Mouse (Mus musculus) left cerebral cortex, adult 2 months (tissue): ENCODE data around the gene Gm47841. TPM values are rescaled to one million over a fixed set of nuclear protein-coding genes. Genes with fewer than 3 reads are reported as not detected.

Source experiments
- DNase-seq, 2 experiments: peaks; one replicate each; pipeline ENCODE4 v3.0.0; 2021 to 2022; ENCODE audit warnings: low spot score in 2 of 2, mixed read lengths in 1 of 2; ENCODE audit errors: extremely low spot score in 1 of 2
- H3K27ac ChIP-seq: fragments of 200-600 bp; 2 replicates; pipeline ENCODE4 v1.8.1; 2022
- H3K4me3 ChIP-seq: fragments of 200-600 bp; 2 replicates; pipeline ENCODE4 v1.8.1; 2022
- CTCF ChIP-seq: fragments of 200-600 bp; IDR thresholded peaks from 2 replicates; pipeline ENCODE4 v1.8.1; 2022; ENCODE audit warnings: antibody characterized with exemption, mild to moderate bottlenecking, moderate library complexity
- intact Hi-C: fragments of 180-260 bp; cut with DNase I; formaldehyde crosslinking; loops from one replicate; pipeline ENCODE4 v1.15.1; 2025
- total RNA-seq, 2 experiments: library from RNA; stranded (reverse); gene quantifications; 2 replicates each; pipeline ENCODE4 v1.2.3; 2021

Gm47841 gene
- total RNA-seq, 2 experiments from 2014 or later = not detected

GRCm38 (mm10) chr15:101081035-101081548 is 33.9 kb upstream of the Gm47841 start:
- DNase-seq = no peak
- H3K27ac ChIP-seq = no peak overlapping the region
- intact Hi-C loops = no loop called here
- TF ChIP-seq CTCF = no peak
- H3K4me3 ChIP-seq = no peak overlapping the region

- Histone ChIP-seq H3K4me3 (no peak overlapping the region), H3K27ac (no peak overlapping the region)
- TF ChIP-seq CTCF = no peak
- no peak for DNase-seq
- intact Hi-C loops = no loop called here
Observed at GRCm38 (mm10) chr15:101080031-101080520, 32.9 kb upstream of the Gm47841 start.

GRCm38 (mm10) chr15:101078731-101079156 is 31.5 kb upstream of the Gm47841 start:
- intact Hi-C loops = no loop called here
- Histone ChIP-seq H3K27ac (peak overlapping the region; percentile 47; the same call in 1 of the 2 replicates), H3K4me3 (peak overlapping the region; percentile 50)
- peak; percentile 67 to 71 for DNase-seq
- no peak; the same call in 1 of the 2 replicates for TF ChIP-seq CTCF

GRCm38 (mm10) chr15:101077813-101078730 is 30.9 kb upstream of the Gm47841 start, which contains the start of gene Fignl2:
Fignl2 (minus strand) TSS chr15:101078567.
- no peak for TF ChIP-seq CTCF
- no peak for DNase-seq
- intact Hi-C loops = no loop called here
- peak within 1 kb of the TSS; percentile 50 for H3K27ac ChIP-seq
- H3K4me3 ChIP-seq = peak within 1 kb of the TSS; percentile 50

- no peak for TF ChIP-seq CTCF
- H3K27ac ChIP-seq = no peak overlapping the region
- peak overlapping the region; percentile 50 for H3K4me3 ChIP-seq
- no peak for DNase-seq
- intact Hi-C loops = no loop called here
Observed at GRCm38 (mm10) chr15:101077001-101077812, 30.0 kb upstream of the Gm47841 start.

DNA sequence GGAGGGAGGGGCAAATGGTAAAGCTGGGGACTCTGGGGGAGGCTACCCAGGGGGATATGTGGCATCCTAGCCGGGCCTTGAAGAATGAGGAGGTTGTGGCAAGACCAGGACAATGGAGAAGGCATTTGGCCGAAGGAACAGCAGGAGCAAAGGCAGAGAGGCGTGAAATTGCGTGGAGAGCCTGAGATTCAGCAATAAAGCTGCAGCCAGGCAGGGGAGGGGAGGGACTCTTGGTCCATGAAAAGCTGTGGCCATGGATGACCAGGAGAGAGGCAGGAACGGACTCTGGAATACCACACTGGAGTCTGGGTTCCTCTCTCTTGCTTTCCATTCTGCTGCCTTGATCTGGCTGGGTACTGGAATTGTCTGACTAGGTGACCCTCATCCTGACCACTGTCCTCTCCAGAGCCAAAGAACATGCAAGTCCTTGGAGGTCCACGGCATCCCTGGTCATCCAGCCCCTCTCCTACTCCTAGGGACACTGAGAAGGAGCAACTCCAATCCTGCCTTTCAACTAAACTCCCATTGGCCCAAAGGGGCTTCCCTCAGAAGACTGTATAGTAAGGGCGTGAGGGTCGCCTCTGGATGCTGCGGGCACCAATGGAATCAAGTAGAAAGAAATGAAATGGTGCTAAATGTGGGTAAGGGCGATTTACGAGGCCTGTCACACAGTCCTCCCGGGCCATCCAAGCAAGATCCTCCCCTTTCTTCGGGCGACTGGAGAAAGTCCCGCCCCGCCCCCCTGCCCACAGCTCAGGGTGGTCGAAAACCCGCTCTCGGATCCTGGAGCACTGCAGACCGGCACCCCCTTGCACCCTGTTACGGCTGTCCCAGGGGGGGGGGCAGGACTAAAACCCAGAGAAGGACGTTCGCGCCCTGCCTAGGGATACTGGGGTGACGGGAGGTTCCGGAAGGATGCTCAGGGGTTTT is 29.1 kb upstream of the Gm47841 start:
- no peak overlapping the region for H3K27ac ChIP-seq
- TF ChIP-seq CTCF = no peak
- no peak for DNase-seq
- intact Hi-C loops = no loop called here
- H3K4me3 ChIP-seq = peak overlapping the region; percentile 9; the same call in 1 of the 2 replicates

- Histone ChIP-seq H3K27ac (no peak overlapping the region), H3K4me3 (no peak overlapping the region)
- intact Hi-C loops = no loop called here
- DNase-seq = no peak
- TF ChIP-seq CTCF = no peak
Observed at GRCm38 (mm10) chr15:101075656-101076055, 28.5 kb upstream of the Gm47841 start.

GRCm38 (mm10) chr15:101075150-101075549 is 28.0 kb upstream of the Gm47841 start:
- intact Hi-C loops = no loop called here
- DNase-seq = no peak
- TF ChIP-seq CTCF = no peak
- no peak overlapping the region for H3K27ac ChIP-seq
- H3K4me3 ChIP-seq = no peak overlapping the region

DNA sequence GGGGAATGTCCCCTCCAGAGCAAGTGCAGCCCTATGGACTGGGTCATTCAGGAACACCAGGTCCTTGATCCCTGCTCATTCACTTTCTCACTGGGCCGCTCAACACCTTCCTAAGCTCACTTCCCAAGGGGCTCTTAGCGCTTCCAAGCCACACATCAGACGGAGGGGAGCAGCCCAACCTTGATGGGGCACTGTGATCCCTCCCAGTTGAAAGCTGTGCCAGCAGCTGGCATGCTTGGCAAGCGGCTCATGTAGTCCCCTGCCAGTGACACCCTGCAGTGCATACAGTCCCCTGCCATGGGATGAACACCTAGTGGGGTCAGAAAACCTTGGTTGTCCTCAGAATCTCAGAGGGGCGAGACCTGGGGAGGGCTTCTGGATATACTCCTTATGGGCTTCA is 26.9 kb upstream of the Gm47841 start:
- Histone ChIP-seq H3K4me3 (no peak overlapping the region), H3K27ac (no peak overlapping the region)
- DNase-seq = no peak
- intact Hi-C loops = no loop called here
- TF ChIP-seq CTCF = no peak

GRCm38 (mm10) chr15:101072736-101073135 is 25.5 kb upstream of the Gm47841 start:
- intact Hi-C loops = no loop called here
- Histone ChIP-seq H3K27ac (no peak overlapping the region), H3K4me3 (no peak overlapping the region)
- no peak for TF ChIP-seq CTCF
- DNase-seq = no peak

DNA sequence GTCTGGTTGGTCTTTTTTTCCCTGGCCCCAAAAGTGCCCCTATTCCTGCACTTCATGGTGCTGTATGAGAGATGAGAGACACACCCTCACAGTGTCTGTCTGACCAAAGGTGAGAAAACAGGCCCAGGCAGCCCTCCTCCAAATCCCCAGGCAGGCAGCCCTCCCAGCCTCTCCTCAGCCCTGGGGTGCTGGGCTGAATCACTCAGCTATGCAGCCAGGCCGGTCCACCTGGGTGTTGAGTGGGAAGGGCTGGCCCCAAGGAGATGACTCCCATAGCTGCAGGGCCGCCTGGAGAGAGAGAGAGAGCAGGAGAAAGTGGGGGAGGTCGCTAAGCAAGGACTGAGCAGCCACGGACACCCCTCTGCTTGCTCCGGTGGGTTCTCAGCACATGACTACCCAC is 23.6 kb upstream of the Gm47841 start:
- Histone ChIP-seq H3K27ac (no peak overlapping the region), H3K4me3 (no peak overlapping the region)
- intact Hi-C loops = no loop called here
- TF ChIP-seq CTCF = no peak
- no peak for DNase-seq
